Mouse (Mus musculus): ENCODE measurements at regions not wholly inside any gene's neighbourhood (a gene's known extent, or its start where the extent isn't known, plus 50 kb on each side); places are given as distances from the start of the nearest gene placed in this dataset.

DNA sequence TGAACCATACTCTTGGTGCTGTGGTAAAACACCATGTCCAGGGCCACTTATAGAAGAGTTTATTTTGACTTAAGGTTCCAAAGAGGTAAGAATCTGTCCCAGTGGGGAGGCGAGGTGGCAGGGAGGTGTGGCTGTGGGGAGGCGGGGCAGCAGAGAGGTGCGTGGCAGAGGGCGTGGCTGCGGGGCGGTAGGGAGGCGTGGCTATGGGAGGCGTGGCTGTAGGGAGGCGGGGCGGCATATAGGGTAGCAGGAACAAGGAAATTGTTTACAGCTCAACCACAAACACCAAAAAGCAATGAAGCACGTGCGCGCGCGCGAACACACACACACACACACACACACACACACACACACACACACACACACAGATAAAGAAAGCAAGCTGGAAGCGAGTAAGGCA, 62.0 kb upstream of the Ccdc60 start:
- no peak for ATAC-seq
- Histone ChIP-seq H3K36me3 (ENCODE audit: insufficient read depth, low read length) (no peaks in the 10 kb centered on the region), H3K27me3 (ENCODE audit: insufficient read depth, low read length) (no peaks in the 10 kb centered on the region), H3K27ac (no peak overlapping the region), H3K9me3 (ENCODE audit: low read length) (no peaks in the 10 kb centered on the region), H3K4me1 (ENCODE audit: insufficient read depth, low read length) (no peaks in the 10 kb centered on the region), H3K9ac (replicated peaks; ENCODE audit: low read length) (no peak overlapping the region), H3K4me2 (ENCODE audit: low read depth, low read length) (no peak overlapping the region), H3K4me3 (ENCODE audit: low read length) (no peak overlapping the region)
- 66% methylated on average over 16 of the region's 17 CpGs for WGBS
- no peak for DNase-seq (ENCODE audit: low spot score)
- no peak for TF ChIP-seq CTCF (IDR thresholded peaks at IDR 0.05; ENCODE audit: low read depth)

DNA sequence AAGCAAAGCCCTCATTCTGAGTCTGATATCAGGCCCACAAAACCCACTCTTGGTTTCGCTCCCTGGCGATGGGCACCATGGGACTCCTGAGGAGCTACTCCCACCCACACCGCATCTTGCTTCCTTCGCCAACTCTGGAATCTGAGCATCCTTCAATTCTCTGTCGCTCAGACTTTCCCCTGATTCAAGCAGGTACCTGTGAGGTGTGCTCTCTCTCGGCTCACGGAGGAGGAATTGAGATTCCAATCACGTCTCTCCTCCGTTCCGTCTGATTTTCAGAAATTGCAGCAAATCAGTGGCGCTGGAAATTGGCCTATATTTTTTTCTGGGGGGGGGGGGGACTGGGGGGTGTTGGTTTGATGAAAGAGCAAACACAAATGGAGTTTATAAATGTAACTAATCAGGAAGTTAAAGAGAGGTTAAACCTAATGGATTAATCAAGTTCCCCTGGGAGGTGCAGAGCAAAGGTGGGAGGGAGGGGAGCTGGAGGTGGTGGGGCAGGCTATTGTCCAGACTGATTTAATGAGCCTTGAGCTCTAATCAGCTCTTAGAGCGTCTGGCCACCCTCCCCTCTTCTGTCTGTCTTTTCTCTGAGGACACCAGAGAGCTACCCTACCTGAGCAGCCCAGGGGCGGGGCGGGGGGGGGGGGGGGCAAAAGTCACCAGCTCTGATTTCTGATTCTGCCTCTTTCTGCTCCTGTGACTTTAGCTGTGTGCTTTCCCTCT, 53.6 kb upstream of the Ccdc60 start:
- DNase-seq (ENCODE audit: low spot score) (peak; percentile 71), ATAC-seq (0 out of 2 replicates have a peak, but pooled peaks have one; percentile 40)
- Histone ChIP-seq H3K4me1 (ENCODE audit: insufficient read depth, low read length) (no peaks in the 10 kb centered on the region), H3K27me3 (ENCODE audit: insufficient read depth, low read length) (no peaks in the 10 kb centered on the region), H3K27ac (no peak overlapping the region), H3K9me3 (ENCODE audit: low read length) (no peaks in the 10 kb centered on the region), H3K36me3 (ENCODE audit: insufficient read depth, low read length) (no peaks in the 10 kb centered on the region), H3K9ac (replicated peaks; ENCODE audit: low read length) (no peak overlapping the region), H3K4me2 (ENCODE audit: low read depth, low read length) (no peak overlapping the region), H3K4me3 (ENCODE audit: low read length) (no peak overlapping the region)
- WGBS, result 14% methylated on average over 14 of the region's 14 CpGs
- no peak for TF ChIP-seq CTCF (IDR thresholded peaks at IDR 0.05; ENCODE audit: low read depth)

DNA sequence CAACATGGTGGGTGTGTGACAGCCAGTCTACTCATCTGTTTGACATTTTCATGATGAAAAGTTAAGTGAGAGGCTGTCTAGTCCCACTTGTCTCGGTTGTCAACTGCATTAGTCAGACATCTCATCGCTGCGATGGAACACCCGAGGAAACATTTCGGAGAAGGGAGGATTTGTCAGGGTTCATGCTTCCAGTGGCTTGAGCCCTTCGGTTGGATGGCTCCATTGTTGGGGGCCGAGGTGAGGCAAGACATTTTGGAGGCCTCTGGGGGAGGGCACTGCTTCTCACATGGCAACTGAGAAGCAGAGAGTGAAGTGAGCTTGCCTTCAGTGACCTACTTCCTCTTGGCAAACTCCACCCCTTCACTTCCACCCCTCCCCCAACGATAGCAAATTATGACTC, 50.7 kb upstream of the Ccdc60 start:
- WGBS, result 56% methylated on average over 8 of the region's 8 CpGs
- Histone ChIP-seq H3K4me1 (ENCODE audit: insufficient read depth, low read length) (no peaks in the 10 kb centered on the region), H3K36me3 (ENCODE audit: insufficient read depth, low read length) (no peaks in the 10 kb centered on the region), H3K4me2 (ENCODE audit: low read depth, low read length) (no peak overlapping the region), H3K9me3 (ENCODE audit: low read length) (no peaks in the 10 kb centered on the region), H3K27ac (no peak overlapping the region), H3K9ac (replicated peaks; ENCODE audit: low read length) (no peak overlapping the region), H3K27me3 (ENCODE audit: insufficient read depth, low read length) (no peaks in the 10 kb centered on the region), H3K4me3 (ENCODE audit: low read length) (no peak overlapping the region)
- TF ChIP-seq CTCF (IDR thresholded peaks at IDR 0.05; ENCODE audit: low read depth), result no peak
- DNase-seq (ENCODE audit: low spot score) (no peak), ATAC-seq (no peak)
